Mouse (Mus musculus): ENCODE data around the gene Zfp518b.

DNA sequence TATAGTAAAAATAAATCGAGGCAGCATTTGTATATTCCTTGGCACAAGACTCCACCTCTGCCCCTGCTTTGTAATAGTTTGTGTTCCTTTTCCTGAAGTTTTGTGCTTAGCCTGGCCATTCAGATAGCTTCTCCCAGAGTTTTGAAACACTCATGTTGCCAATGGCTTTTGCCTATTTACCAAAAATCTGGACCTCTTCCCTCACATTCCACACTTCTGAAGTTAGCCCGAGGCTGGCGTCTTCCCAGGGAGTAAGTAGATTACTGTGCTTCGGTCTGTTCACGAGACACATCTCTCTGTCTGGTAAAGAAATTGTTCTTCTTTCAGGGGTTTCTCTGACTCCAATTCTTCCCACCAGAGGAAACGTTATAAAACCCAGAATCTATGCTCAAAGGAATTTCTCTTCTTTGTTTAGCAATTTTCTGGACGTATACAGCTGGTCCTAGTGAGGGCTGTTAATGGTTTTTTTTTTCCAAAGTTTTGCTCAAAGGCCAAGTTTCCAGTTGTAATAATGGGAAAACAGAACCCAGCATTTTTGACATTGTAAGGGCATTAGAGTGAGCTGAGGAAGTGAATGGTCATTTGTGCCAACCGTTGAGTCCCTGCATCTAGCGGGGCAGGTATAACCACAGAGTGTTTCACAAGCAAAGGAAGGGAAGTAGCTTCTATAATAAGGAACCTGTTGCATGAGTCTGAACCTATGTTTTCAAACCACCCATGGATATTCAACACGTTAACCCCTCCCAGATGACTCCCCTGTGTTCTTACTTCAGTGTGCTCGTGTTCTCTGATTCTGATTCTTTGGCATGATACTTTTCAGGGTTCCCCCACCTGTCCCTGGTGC, 50.1 kb downstream of the Zfp518b start:
- TF ChIP-seq CTCF (IDR thresholded peaks at IDR 0.05; ENCODE audit: insufficient read depth, low read depth, low read length) (no peak), POLR2A (IDR thresholded peaks at IDR 0.05; ENCODE audit: insufficient read depth, low read depth, low read length) (no peak)

All from olfactory bulb, adult 2 months (tissue).